Mouse (Mus musculus): ENCODE measurements around the gene Gm8947. TPM values are rescaled to one million over a fixed set of nuclear protein-coding genes. Genes with fewer than 3 reads are reported as not detected.
"Not testable (repeated sequence)": the region's sequence is repeated elsewhere in the genome, so short reads cannot be mapped to it uniquely, and the experiment has no call there.

Gene Gm8947
- 0.61 TPM in 1 of 2 replicates, not detected in the other for total RNA-seq (2017)

DNA sequence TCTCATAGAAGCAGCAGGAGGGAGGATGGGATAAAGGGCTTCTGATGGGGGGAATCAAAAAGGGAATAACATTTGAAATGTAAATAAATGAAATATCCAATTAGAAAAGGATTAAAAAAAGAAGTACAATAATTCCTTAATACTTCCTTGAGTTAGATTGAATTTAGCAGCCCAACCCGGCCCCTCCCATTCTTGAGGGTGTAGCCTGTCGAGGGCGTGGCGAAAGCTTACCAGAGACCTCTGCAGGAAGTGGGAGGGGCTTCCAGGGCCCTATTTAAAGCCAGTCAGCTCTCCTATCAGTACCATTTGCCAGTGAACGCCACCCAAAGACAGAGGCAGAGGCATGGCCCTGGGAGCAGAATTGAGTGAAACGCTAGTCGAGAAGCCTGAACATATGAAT lies at the start of gene Gm8947:
Gene Gm8947 (plus strand): TSS at position 302 of the 400 bp plus-strand sequence.
- not testable (repeated sequence) for ATAC-seq (ENCODE audit: extremely low read depth, insufficient number of reproducible peaks, low FRiP score, poor library complexity, severe bottlenecking)

DNA sequence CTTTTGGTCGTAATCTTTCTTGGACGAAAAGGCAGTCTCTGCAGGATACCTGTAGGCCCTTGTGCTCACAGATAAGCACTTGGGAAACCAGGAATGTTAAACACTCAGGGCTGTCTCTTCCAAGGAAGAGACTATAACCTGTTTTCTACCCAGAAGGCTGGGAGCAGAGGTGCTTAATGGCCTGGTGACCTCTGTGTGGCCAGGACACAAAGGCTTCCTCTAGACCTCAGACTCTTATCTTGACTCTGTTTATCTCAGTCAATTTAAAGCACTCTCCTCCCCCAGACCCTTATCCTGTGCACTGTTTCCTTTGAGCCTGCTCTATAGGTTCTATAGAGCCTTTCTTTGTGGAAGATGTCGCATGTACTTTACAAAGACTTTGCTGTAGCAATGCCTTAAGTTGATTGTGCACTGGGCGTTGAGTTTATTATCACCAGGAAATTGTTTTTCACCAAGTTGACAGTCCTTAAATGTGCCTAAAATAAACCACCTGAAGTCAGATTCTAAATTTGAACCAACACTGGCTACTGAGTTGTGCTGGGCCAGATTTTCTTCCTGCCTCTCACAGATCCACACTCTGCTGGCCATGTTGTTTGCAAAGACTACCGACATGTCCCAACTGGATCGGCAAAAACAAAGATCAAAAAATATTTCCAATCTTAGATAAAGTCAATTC lies 47.6 kb upstream of the Gm8947 start:
- ATAC-seq (ENCODE audit: extremely low read depth, insufficient number of reproducible peaks, low FRiP score, poor library complexity, severe bottlenecking) = no peak

DNA sequence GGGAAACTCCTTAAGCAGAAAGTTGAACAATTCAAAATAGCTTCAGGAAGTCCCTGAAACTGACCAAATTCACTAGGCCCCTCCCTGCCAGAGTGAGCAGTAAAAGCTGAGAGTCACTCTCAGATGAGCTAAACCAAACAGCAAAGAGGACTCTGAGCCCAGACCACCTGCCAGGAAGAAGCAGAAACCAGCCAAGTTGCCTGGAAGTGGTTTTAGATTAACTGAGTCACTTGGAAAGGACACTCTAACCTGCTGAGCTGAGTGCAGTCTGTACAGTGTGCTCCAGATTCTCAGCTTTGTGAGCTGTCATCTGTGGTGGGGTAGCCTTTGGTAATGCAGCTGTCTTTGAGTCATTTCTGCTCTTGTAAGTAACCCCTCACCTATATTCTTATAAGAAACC lies 44.4 kb upstream of the Gm8947 start:
- ATAC-seq (ENCODE audit: extremely low read depth, insufficient number of reproducible peaks, low FRiP score, poor library complexity, severe bottlenecking) = no peak

DNA sequence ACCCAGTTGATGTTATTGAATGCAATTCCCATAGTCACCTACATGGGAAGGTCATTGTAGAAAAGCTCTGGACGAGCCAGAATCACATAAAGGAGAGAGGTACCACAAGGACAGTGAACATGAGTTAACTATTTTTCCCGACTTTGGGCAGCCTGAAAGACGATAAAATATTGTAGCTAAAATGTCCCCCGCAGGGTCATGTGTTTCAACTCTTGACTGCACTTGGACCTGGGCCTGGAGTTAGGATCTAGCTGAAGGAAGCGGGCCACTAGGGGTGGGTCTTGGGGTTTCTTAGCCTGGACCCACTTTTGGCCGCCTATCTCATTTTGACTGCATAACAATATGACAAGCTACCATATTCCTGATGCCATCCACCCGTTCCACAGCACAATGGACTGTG lies 42.0 kb upstream of the Gm8947 start:
- ATAC-seq (ENCODE audit: extremely low read depth, insufficient number of reproducible peaks, low FRiP score, poor library complexity, severe bottlenecking) = no peak

DNA sequence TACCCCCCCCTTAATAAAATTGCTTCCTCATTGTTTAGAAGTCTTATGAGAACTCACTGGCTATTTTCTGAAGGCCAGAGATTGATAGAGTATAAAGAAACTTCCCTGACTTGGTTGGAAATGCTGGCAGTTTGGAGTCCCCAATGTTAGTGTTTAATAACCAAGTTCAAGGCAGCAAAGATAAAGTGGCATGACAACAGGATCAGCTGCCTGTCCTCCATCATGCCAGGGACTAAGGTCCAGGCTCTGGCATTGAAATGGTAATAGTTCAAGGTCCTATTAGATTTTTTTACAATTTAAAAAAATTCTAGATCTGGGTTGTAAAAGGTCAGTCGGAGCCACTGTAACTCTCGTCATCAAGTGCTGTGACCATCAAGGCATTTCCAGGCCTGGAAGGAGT lies 41.1 kb upstream of the Gm8947 start:
- no peak for ATAC-seq (ENCODE audit: extremely low read depth, insufficient number of reproducible peaks, low FRiP score, poor library complexity, severe bottlenecking)

DNA sequence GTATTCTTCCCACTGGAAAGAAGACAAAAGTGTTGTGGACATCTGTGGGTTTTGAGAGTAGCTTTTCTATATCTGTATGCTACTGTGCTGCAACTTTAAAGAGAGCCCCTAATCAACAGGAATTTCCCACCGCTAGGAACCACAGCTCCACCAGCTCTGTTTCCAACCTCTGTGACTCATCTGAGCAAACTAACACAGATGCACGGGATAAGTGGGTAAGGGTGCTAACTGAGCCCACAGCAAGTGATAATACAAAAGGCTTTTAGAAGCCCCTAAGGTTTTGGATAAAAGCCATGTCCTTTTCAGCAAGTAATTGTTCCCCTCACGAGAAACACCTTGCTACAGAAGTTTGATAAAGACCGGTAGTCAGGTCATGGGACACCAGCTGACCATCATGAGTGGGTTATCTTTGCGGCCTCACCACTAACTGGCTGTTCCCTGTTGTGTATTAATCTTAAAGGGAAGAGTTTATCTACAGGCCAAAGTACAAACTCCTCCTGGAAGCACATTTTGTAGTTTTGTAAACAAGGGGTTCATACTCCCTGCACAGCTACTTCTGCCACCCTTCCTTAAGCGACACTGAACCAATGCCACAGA lies 39.0 kb upstream of the Gm8947 start:
- ATAC-seq (ENCODE audit: extremely low read depth, insufficient number of reproducible peaks, low FRiP score, poor library complexity, severe bottlenecking) = no peak

DNA sequence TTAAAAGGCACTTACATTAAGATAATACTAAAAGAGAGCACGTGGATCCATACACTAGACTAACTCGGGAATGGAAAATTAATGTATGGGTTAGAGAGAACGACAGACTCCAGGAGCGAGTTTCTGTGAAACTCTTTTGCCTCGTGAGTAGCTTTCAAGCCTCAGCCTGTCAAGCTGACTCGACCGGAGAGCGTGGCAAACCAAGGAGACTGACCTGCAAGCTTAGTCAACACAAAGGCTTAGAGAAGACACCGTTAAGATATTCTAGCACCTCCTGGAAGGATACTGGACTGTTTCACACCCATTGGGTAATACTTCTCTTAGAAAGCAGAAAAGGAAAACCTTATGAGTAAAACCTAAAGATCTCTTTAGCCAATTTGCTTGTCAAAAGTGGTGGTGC lies 38.0 kb upstream of the Gm8947 start:
- ATAC-seq (ENCODE audit: extremely low read depth, insufficient number of reproducible peaks, low FRiP score, poor library complexity, severe bottlenecking) = not testable (repeated sequence)

DNA sequence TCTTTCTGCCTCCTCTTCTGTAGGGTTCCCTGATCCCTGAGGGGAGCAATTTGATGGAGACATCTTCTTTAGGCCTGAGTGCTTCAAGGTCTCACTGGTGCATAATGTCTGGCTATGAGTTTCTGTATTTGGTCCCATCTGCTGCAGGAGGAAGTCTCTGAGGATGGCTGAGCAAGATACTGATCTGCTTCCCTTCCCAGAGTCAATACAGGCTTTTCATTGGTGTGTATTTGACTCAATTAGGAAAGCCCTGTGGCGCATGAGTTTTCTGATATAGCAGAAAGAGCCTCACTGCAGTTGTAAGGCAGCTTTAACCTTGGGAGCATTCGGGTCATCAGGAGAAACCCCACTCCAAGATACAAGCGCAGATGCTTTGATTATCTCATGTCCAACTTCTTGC lies 36.0 kb upstream of the Gm8947 start:
- no peak for ATAC-seq (ENCODE audit: extremely low read depth, insufficient number of reproducible peaks, low FRiP score, poor library complexity, severe bottlenecking)

DNA sequence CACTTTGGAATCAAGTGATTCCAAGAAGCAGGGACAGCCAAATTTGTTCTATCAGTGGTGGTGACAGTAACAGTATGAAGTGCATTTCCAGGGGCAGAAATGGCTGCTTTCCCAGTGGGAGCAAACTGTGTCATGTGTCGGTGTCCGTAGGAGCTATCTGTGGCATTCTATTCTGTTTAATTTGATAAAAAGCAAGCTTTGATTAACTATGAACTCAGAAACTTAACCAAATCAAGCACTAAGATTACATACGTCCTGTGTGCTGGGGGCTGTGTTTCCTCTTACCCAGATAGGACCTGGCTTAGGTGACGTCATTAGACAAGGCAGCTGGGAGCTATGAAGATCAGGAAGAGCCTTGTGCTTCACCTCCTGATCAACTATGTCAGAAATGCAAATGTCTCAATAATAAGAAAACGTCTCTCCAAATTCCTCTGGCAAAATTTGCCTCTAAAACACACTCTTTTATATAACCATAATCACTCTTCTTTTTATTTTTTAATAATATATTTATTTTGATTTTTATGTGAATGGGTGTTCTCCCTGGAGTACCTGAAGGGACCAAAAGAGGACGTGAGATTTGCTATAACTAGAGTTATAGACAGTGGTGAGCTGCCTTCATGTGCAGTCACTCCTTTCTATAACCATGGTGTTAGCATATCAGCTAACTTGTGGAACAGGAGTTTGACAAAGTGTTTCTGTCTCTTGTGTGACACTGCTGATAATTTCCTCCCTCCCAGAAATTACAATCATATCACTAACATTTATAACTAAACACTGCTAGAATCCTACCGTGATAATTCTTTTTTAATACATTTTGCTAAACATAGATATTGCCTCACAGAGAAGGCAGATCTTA lies 35.2 kb upstream of the Gm8947 start:
- ATAC-seq (ENCODE audit: extremely low read depth, insufficient number of reproducible peaks, low FRiP score, poor library complexity, severe bottlenecking) = no peak

DNA sequence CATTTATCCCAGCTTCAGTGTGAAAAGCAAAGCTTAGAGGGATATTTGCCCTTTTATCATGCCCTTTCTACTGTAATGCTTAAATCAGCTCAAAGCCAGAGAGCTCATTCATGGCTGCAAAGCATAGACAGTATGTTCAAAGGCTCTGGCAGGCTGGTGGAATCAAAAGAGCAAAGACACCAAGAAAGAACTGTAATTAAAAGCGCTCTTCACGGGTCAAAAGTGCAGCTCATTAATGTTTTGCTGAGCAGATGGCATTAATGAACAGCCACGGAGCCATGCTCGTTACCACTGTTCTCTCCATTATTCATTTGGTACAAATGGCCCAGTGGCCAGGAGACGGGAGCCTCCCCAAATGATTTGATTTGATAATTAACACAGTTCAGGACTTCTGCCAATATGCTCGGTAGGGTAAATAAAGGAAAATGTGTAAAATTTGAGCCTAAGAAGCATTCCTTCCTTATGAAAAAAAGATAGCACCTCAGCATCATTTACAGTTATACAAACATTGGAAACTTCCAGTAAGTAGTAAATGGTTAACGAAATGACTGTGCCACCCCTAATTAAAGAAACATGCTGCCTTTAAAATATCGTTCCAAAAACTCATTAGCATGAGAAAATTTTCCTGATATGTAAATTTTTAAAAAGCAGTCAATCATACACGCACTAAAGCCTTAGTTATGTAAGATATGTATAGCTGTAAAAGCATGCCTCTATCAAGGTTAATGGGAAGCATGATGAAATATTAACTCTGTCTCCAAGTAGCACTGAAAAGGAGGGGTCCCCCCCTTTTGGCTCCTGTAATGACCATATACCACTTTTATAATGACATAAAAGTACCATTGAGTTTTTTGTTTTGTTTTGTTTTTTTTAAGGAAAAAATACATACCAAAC lies 34.0 kb upstream of the Gm8947 start:
- ATAC-seq (ENCODE audit: extremely low read depth, insufficient number of reproducible peaks, low FRiP score, poor library complexity, severe bottlenecking) = no peak

DNA sequence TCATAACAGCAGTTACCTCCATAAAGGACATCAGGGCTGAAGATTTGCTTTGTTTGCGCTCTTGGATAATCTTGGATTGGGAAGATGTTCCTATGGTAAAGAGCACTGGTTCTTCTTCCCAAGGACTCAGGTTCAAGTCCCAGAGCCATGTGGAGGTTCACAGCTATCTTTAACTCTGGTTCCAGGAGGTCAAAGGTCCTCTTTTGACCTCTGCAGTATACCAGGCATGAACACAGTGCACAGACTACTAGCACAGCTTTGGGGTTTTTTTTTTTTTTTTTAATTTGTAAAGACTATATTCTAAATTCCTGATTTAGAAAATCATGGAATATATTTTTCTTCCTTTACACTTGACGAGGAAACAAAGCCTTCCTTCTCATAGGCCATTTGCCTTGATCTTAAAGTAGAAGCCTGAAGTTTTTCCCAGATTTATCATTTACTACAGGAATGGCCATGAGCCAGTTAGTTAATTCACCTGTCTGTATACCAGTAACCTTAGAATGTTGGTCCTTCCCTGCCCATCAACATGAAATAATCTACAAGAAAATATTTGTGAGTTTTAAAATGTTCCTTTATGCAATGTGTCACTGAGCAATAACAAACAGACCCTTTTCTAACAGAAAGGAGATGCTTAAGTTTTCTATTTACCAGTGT lies 33.2 kb upstream of the Gm8947 start:
- ATAC-seq (ENCODE audit: extremely low read depth, insufficient number of reproducible peaks, low FRiP score, poor library complexity, severe bottlenecking) = no peak

DNA sequence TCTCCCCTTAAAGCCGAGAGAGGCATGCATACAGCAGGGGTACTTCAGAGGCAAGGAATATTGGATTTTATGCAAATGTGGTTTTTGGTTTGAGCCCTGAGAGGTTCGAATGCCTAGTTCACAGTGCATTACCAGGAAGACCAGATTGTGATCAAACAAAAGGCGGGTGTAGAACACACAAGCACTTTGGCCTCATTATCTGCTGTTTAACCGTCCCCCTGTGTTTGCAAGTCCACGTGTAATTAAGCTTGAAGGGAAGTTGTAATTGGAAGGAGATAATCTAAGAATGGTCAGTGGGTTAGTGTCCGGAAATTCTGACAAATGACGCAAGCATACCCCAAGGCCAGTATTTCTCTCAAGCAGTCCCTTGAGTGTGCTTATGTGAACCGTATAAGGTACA lies 26.1 kb upstream of the Gm8947 start:
- no peak for ATAC-seq (ENCODE audit: extremely low read depth, insufficient number of reproducible peaks, low FRiP score, poor library complexity, severe bottlenecking)

DNA sequence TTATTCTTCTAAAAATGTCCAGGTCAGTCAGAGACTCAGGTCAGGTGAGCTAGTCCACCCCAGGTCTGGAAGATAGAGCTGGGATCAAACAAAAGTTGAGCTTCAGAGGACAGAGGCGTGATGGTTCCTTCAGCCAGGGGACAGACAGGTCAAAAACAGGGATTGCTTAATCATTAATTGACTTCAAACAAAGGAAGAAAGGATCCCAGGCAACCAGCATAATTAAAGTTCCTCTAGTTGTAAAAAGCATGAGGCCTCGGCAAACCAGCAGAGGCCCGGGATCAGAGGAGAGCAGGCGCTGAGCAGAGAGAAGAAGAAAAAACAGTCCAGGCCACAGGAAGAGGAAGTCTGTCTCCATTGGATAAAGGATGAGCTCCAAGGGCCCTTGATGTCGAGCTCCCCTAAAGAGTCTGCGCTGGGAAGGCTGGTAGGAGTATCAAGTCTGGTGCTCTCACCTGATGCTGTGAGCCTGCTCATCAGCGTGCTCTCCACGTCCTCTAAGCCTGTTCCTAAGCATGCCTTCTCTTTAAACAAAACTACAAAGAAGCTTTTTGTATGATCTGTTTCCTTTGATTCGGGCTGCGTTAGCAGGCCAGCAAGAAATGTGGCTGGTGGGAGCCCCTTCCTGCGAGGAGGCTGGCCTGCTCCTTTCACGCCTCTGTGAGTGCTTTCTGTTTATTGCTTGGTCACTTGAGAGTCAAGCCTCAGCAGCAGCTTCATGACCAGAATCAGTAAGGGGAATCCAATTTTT lies 24.7 kb upstream of the Gm8947 start:
- ATAC-seq (ENCODE audit: extremely low read depth, insufficient number of reproducible peaks, low FRiP score, poor library complexity, severe bottlenecking) = no peak

DNA sequence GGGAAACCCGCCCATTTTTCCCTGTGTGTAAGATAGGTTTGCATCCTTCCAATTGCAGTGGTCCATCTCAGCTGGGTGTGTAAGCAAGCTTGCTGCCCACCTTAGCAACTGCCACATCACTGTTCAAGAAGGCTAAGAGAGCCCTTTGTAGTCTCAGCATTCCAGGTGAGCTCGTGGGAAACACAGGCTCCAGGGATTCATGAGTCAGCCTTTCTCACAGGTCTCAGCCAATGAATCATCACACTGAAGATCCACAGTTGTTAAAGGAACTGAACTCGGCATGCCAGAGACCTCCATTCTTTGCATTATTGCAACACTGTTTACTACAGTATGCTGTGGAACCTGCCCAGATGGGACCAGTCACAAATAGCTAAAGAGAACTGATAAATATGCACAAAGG lies 23.5 kb upstream of the Gm8947 start:
- no peak for ATAC-seq (ENCODE audit: extremely low read depth, insufficient number of reproducible peaks, low FRiP score, poor library complexity, severe bottlenecking)

DNA sequence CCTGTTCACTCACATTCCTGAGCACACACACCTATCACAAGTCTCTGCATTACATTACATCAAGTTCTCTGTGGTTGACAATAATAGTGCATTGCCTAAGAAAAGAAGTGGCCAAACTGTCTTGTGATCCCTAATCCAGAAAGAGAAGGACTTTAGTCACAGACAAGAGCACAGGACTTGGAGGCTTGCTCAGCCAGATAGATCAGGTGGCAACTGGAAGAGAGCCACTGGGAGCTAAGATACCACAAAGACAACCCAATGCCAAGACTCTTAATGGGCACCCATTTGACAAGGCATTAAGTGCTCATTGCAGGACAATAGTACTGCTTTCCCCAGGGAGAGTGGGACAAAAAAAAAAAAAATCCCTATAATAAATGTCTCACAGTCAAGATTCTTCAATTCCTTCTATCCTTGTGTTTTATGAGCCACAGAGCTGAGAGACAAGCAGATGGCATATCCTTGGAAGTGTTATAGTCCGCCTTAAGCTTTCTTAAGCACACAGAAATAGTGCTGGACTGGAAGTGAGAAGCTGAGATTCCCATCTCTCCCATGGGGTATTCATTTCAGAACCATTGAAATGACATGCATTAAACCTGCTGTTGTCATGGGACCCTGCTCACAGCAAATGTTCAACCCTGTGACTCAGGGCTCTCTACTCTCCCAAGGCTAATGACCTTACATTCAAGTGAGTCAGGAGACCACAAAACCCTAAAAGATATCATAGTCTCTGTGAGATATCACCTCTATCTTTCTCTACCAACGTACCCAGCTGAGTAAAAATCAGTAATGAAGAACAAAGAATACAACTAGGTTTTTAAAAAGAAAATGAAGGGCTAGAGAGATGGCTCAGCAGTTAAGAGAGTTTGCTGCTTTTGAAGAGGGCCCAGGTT lies 20.4 kb upstream of the Gm8947 start:
- no peak for ATAC-seq (ENCODE audit: extremely low read depth, insufficient number of reproducible peaks, low FRiP score, poor library complexity, severe bottlenecking)

DNA sequence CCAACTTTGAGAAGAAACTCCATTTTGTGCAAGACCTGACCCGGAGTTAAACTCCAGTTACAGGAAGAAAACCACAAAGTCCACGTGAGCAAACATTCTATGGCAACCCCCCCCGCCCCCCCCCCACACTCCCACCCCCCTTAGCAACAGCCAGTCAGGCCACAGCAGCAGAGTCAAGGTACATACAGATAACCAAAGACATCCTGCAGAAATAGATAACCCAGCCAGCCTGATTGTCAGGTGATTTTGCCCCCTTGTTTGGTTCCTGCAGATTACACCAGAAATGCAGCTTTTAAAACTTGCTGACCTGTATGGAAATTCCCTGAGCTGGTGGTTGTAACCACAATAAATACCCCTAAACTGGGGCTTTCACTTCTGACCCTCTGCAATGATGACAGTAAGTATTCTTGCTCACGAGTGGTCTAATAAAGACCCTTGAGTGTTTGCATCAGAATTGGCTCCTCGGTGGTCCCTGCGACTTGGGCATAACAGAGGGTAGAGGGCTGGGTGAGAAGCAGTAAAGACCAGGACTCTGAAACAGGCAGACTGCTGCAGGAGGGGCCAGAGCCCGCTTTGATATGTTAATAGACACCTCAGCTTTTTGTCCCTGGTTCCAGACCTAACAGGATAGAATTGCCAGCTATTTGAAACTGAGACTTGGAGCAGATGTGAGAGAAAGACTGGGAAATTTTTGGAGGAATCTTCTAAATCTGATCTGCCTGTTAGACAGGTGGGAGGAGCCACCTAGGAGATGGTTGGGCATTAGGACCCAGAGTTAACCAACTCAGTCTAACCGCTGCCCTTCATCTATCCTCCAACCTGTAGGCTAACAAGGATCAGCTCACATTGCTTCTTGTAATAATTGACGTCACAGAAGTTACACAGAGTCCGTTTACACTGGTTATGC lies 14.9 kb upstream of the Gm8947 start:
- ATAC-seq (ENCODE audit: extremely low read depth, insufficient number of reproducible peaks, low FRiP score, poor library complexity, severe bottlenecking) = peak; percentile 94

Measured in neutrophil, adult 5-6 weeks (primary cell).